Mouse (Mus musculus): ENCODE results near the gene Oxt.

DNA sequence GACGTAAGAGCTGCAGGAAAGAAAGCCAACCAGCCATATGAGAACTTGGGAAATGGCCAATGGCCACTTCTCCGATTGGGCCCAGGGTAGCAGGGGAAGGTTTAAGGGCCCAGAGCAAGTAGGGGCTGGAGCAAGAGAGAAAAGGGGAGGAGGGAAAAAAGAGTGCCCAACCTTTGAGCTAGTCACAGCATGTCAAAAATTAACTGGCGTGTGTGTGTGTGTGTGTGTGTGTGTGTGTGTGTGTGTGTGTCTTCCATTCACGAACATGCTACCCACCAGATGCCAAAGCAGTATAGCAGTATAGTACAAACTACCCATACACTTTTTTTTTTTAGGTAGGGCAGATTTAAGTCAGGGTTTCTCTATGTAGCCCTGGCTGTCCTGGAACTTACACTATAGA, 7.1 kb upstream of the Oxt start:
- TF ChIP-seq TAL1 (IDR thresholded peaks at IDR 0.05; ENCODE audit: low read length) (no peak), GATA1 (IDR thresholded peaks at IDR 0.05; ENCODE audit: low read length) (no peak)
